Mouse (Mus musculus): ENCODE measurements around the gene Mecom. TPM values are rescaled to one million over a fixed set of nuclear protein-coding genes. Genes with fewer than 3 reads are reported as not detected.

Mecom gene
- polyA plus RNA-seq, 1 experiment from 2014 or later: 57.4 TPM

GRCm38 (mm10) chr3:30330021-30330420 lies 217.8 kb downstream of the Mecom start:
- Histone ChIP-seq H3K27me3 (ENCODE audit: control insufficient read depth, insufficient read depth, low read length) (no peaks in the 10 kb centered on the region), H3K36me3 (ENCODE audit: control insufficient read depth, insufficient read depth, low read length) (no peaks in the 10 kb centered on the region), H3K9ac (ENCODE audit: low read length) (no peak overlapping the region), H3K27ac (ENCODE audit: low read length) (no peak overlapping the region), H3K4me2 (ENCODE audit: low read depth, low read length) (no peak overlapping the region), H3K4me1 (ENCODE audit: control insufficient read depth, insufficient read depth, low read length) (0 out of 2 replicates have a peak, but pooled peaks cover 2% of the 10 kb centered on the region), H3K9me3 (replicated peaks; ENCODE audit: control insufficient read depth, low read length) (no peaks in the 10 kb centered on the region), H3K4me3 (replicated peaks; ENCODE audit: low read length) (no peak overlapping the region)
- no peak for ATAC-seq (ENCODE audit: insufficient read depth, low FRiP score)
- 49% methylated on average over 3 of the region's 3 CpGs for WGBS

DNA sequence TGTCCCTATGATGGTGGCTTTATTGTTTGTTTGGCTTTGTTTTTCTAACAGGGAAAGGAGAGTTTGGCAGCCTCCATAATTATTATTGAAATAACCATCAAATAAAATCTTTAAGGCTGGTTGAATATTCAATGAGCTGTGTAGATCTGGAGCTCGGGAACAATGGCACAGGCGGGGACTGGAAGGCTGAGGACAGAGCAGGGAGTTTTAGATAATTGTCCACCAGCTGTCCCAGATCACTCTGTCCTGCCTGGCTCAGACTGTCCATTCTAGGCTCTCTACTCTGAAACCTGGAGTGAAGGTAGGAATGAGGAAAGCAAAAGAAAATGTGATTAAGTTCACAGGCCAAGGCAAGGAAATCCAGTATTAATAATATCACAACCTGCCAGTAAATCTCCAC lies 232.9 kb downstream of the Mecom start:
- H3K27ac ChIP-seq (ENCODE audit: low read length): no peak overlapping the region
- no peak overlapping the region for H3K9ac ChIP-seq (ENCODE audit: low read length)
- no peaks in the 10 kb centered on the region for H3K9me3 ChIP-seq (replicated peaks; ENCODE audit: control insufficient read depth, low read length)
- H3K4me3 ChIP-seq (replicated peaks; ENCODE audit: low read length): no peak overlapping the region
- H3K4me1 ChIP-seq (ENCODE audit: control insufficient read depth, insufficient read depth, low read length): no peaks in the 10 kb centered on the region
- H3K36me3 ChIP-seq (ENCODE audit: control insufficient read depth, insufficient read depth, low read length): no peaks in the 10 kb centered on the region
- no peaks in the 10 kb centered on the region for H3K27me3 ChIP-seq (ENCODE audit: control insufficient read depth, insufficient read depth, low read length)
- 69% methylated on average over 2 of the region's 2 CpGs for WGBS
- H3K4me2 ChIP-seq (ENCODE audit: low read depth, low read length): no peak overlapping the region
- no peak for ATAC-seq (ENCODE audit: insufficient read depth, low FRiP score)

DNA sequence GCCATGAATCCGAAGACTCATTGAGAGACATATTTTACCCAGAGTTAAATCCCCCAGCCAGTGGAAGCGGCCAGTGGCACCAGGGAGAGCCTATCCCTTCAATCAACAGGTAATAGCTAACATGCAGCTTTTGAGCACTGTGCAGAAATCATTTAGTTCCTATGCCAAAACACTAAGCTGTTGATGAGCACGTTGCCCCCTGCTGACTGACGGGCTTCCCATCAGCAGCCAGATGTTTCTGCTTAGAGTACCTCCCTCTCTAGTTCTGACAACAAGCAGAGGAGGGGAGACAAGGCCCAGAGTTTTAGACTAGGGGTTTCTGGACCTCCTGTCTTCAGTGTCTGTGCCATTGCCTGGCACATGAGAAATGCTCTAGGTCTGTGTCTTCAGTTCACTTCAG lies 239.7 kb downstream of the Mecom start:
- Histone ChIP-seq H3K27ac (ENCODE audit: low read length) (no peak overlapping the region), H3K4me3 (replicated peaks; ENCODE audit: low read length) (no peak overlapping the region), H3K9ac (ENCODE audit: low read length) (no peak overlapping the region), H3K4me2 (ENCODE audit: low read depth, low read length) (no peak overlapping the region), H3K9me3 (replicated peaks; ENCODE audit: control insufficient read depth, low read length) (no peaks in the 10 kb centered on the region), H3K4me1 (ENCODE audit: control insufficient read depth, insufficient read depth, low read length) (no peaks in the 10 kb centered on the region; the same call in 1 of the 2 replicates), H3K27me3 (ENCODE audit: control insufficient read depth, insufficient read depth, low read length) (no peaks in the 10 kb centered on the region), H3K36me3 (ENCODE audit: control insufficient read depth, insufficient read depth, low read length) (no peaks in the 10 kb centered on the region)
- 56% methylated on average over 4 of the region's 4 CpGs for WGBS
- no peak for ATAC-seq (ENCODE audit: insufficient read depth, low FRiP score)

DNA sequence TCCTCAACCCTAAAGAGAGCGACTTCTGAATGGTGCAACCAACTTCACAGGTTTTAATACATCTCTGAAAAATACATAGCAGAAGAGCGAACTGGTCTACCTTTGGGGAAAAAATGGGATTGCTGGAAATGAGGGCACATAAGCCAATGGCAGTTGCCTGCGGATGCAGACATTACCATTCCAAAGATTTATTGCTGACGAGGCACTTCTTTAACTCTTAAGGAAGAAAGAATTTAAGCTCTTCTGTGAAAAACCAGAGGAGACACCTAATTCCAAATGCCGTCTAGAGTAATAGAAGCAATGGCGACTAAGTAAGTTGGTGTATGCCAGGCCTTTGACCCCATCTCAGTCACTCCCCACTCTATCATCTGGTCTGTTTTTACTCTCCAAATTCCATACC lies 240.2 kb downstream of the Mecom start:
- no peak overlapping the region for H3K4me2 ChIP-seq (ENCODE audit: low read depth, low read length)
- no peak overlapping the region for H3K4me3 ChIP-seq (replicated peaks; ENCODE audit: low read length)
- no peaks in the 10 kb centered on the region for H3K9me3 ChIP-seq (replicated peaks; ENCODE audit: control insufficient read depth, low read length)
- no peak overlapping the region for H3K9ac ChIP-seq (ENCODE audit: low read length)
- ATAC-seq (ENCODE audit: insufficient read depth, low FRiP score): no peak
- WGBS: 80% methylated on average over 6 of the region's 6 CpGs
- no peak overlapping the region for H3K27ac ChIP-seq (ENCODE audit: low read length)
- no peaks in the 10 kb centered on the region for H3K36me3 ChIP-seq (ENCODE audit: control insufficient read depth, insufficient read depth, low read length)
- no peaks in the 10 kb centered on the region for H3K27me3 ChIP-seq (ENCODE audit: control insufficient read depth, insufficient read depth, low read length)
- H3K4me1 ChIP-seq (ENCODE audit: control insufficient read depth, insufficient read depth, low read length): no peaks in the 10 kb centered on the region; the same call in 1 of the 2 replicates

DNA sequence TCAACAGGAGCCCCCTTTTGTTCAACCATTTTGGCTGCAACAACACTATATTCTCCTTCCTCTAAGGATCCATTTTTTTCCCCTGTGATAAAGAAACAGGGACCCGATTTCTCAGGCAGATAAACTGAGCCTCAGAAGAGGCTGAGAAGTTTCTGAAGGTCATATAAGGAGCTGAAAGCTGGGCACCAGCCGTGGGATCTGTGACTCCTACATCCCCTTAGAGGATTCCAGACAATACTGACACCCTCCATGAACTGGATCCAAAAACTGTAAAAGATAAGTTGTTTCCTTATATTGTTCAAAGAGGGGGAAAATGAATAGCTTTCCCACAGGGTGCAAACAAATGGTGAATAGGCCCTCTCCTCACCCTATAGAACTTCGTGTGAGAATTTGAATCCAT lies 241.7 kb downstream of the Mecom start:
- 60% methylated on average over 3 of the region's 3 CpGs for WGBS
- Histone ChIP-seq H3K27ac (ENCODE audit: low read length) (no peak overlapping the region), H3K9ac (ENCODE audit: low read length) (no peak overlapping the region), H3K36me3 (ENCODE audit: control insufficient read depth, insufficient read depth, low read length) (no peaks in the 10 kb centered on the region), H3K4me1 (ENCODE audit: control insufficient read depth, insufficient read depth, low read length) (no peaks in the 10 kb centered on the region; the same call in 1 of the 2 replicates), H3K9me3 (replicated peaks; ENCODE audit: control insufficient read depth, low read length) (no peaks in the 10 kb centered on the region), H3K27me3 (ENCODE audit: control insufficient read depth, insufficient read depth, low read length) (no peaks in the 10 kb centered on the region), H3K4me3 (replicated peaks; ENCODE audit: low read length) (no peak overlapping the region), H3K4me2 (ENCODE audit: low read depth, low read length) (no peak overlapping the region)
- no peak for ATAC-seq (ENCODE audit: insufficient read depth, low FRiP score)

- no peak for ATAC-seq (ENCODE audit: insufficient read depth, low FRiP score)
- Histone ChIP-seq H3K36me3 (ENCODE audit: control insufficient read depth, insufficient read depth, low read length) (no peaks in the 10 kb centered on the region), H3K27me3 (ENCODE audit: control insufficient read depth, insufficient read depth, low read length) (no peaks in the 10 kb centered on the region), H3K27ac (ENCODE audit: low read length) (no peak overlapping the region), H3K4me1 (ENCODE audit: control insufficient read depth, insufficient read depth, low read length) (no peaks in the 10 kb centered on the region; the same call in 1 of the 2 replicates), H3K9ac (ENCODE audit: low read length) (no peak overlapping the region), H3K4me2 (ENCODE audit: low read depth, low read length) (no peak overlapping the region), H3K9me3 (replicated peaks; ENCODE audit: control insufficient read depth, low read length) (no peaks in the 10 kb centered on the region), H3K4me3 (replicated peaks; ENCODE audit: low read length) (no peak overlapping the region)
- 57% methylated on average over 1 of the region's 1 CpGs for WGBS
Measured at GRCm38 (mm10) chr3:30299460-30299859, 248.3 kb downstream of the Mecom start.

- Histone ChIP-seq H3K27me3 (ENCODE audit: control insufficient read depth, insufficient read depth, low read length) (no peaks in the 10 kb centered on the region), H3K27ac (ENCODE audit: low read length) (no peak overlapping the region), H3K4me2 (ENCODE audit: low read depth, low read length) (no peak overlapping the region), H3K9me3 (replicated peaks; ENCODE audit: control insufficient read depth, low read length) (no peaks in the 10 kb centered on the region), H3K9ac (ENCODE audit: low read length) (no peak overlapping the region), H3K4me1 (ENCODE audit: control insufficient read depth, insufficient read depth, low read length) (no peaks in the 10 kb centered on the region), H3K4me3 (replicated peaks; ENCODE audit: low read length) (no peak overlapping the region), H3K36me3 (ENCODE audit: control insufficient read depth, insufficient read depth, low read length) (no peaks in the 10 kb centered on the region)
- no peak for ATAC-seq (ENCODE audit: insufficient read depth, low FRiP score)
- WGBS: 72% methylated on average over 5 of the region's 5 CpGs
Measured at GRCm38 (mm10) chr3:30294433-30294832, 253.4 kb downstream of the Mecom start.

DNA sequence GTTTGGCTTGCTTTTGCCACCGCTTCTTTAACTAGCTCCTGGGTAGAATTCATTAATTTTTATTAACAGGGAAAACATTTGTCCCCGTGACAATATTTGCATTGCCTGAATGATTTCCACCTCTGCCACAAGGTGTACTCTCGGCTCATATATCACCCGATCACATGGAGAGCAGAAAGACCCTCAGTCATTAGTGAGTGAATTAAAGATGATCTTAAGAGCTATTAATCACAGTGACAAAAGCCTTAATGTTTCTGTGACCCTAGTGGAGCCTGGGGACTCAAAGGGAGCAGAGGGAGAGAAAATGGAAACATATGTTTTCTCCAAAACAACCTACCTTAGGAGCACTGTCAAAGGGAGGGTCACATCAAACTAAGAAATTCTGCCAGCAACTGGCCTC lies 261.3 kb downstream of the Mecom start:
- no peaks in the 10 kb centered on the region for H3K27me3 ChIP-seq (ENCODE audit: control insufficient read depth, insufficient read depth, low read length)
- no peaks in the 10 kb centered on the region for H3K36me3 ChIP-seq (ENCODE audit: control insufficient read depth, insufficient read depth, low read length)
- no peak overlapping the region for H3K4me3 ChIP-seq (replicated peaks; ENCODE audit: low read length)
- WGBS: 43% methylated on average over 4 of the region's 4 CpGs
- no peak overlapping the region for H3K4me2 ChIP-seq (ENCODE audit: low read depth, low read length)
- no peak for ATAC-seq (ENCODE audit: insufficient read depth, low FRiP score)
- H3K4me1 ChIP-seq (ENCODE audit: control insufficient read depth, insufficient read depth, low read length): peaks cover 7% of the 10 kb centered on the region
- H3K9me3 ChIP-seq (replicated peaks; ENCODE audit: control insufficient read depth, low read length): no peaks in the 10 kb centered on the region
- peak overlapping the region; percentile 11; the same call in 1 of the 2 replicates for H3K27ac ChIP-seq (ENCODE audit: low read length)
- H3K9ac ChIP-seq (ENCODE audit: low read length): no peak overlapping the region

DNA sequence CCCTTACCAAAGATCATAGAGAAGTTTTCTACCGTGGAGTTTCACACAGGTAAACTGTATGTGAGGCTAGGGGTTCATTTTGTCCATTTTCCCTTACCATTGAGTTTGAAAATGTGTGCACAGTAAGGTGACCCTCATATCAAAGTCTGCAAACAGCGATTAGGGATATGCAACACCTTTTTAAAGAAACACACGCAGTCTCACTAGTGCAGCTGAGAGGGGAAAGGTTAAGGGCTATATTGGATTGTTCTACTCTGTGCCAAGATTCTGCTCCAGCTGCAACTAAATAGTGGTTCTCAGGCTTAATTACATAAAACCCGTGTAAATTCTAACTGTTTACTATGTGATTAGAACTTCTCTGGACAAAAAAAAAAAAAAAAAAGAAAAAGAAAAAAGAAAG lies 263.7 kb downstream of the Mecom start:
- H3K9ac ChIP-seq (ENCODE audit: low read length): no peak overlapping the region
- H3K4me2 ChIP-seq (ENCODE audit: low read depth, low read length): no peak overlapping the region
- no peaks in the 10 kb centered on the region for H3K9me3 ChIP-seq (replicated peaks; ENCODE audit: control insufficient read depth, low read length)
- H3K27me3 ChIP-seq (ENCODE audit: control insufficient read depth, insufficient read depth, low read length): no peaks in the 10 kb centered on the region
- peak; percentile 90 for ATAC-seq (ENCODE audit: insufficient read depth, low FRiP score)
- WGBS: 40% methylated on average over 4 of the region's 4 CpGs
- H3K4me1 ChIP-seq (ENCODE audit: control insufficient read depth, insufficient read depth, low read length): peaks cover 7% of the 10 kb centered on the region
- no peaks in the 10 kb centered on the region for H3K36me3 ChIP-seq (ENCODE audit: control insufficient read depth, insufficient read depth, low read length)
- no peak overlapping the region for H3K4me3 ChIP-seq (replicated peaks; ENCODE audit: low read length)
- H3K27ac ChIP-seq (ENCODE audit: low read length): peak overlapping the region; percentile 79

GRCm38 (mm10) chr3:30283562-30283961 lies 264.2 kb downstream of the Mecom start:
- Histone ChIP-seq H3K36me3 (ENCODE audit: control insufficient read depth, insufficient read depth, low read length) (no peaks in the 10 kb centered on the region), H3K9me3 (replicated peaks; ENCODE audit: control insufficient read depth, low read length) (no peaks in the 10 kb centered on the region), H3K4me2 (ENCODE audit: low read depth, low read length) (no peak overlapping the region), H3K27ac (ENCODE audit: low read length) (peak overlapping the region; percentile 79), H3K4me1 (ENCODE audit: control insufficient read depth, insufficient read depth, low read length) (peaks cover 7% of the 10 kb centered on the region), H3K9ac (ENCODE audit: low read length) (no peak overlapping the region), H3K4me3 (replicated peaks; ENCODE audit: low read length) (no peak overlapping the region), H3K27me3 (ENCODE audit: control insufficient read depth, insufficient read depth, low read length) (no peaks in the 10 kb centered on the region)
- ATAC-seq (ENCODE audit: insufficient read depth, low FRiP score): peak; percentile 5; the same call in 1 of the 2 replicates
- WGBS: 69% methylated on average over 5 of the region's 5 CpGs

All from stomach, embryonic 16.5 days (tissue).